Comparison of ENCODE assay signal across 12 mouse cellular contexts in the genomic region with DNA sequence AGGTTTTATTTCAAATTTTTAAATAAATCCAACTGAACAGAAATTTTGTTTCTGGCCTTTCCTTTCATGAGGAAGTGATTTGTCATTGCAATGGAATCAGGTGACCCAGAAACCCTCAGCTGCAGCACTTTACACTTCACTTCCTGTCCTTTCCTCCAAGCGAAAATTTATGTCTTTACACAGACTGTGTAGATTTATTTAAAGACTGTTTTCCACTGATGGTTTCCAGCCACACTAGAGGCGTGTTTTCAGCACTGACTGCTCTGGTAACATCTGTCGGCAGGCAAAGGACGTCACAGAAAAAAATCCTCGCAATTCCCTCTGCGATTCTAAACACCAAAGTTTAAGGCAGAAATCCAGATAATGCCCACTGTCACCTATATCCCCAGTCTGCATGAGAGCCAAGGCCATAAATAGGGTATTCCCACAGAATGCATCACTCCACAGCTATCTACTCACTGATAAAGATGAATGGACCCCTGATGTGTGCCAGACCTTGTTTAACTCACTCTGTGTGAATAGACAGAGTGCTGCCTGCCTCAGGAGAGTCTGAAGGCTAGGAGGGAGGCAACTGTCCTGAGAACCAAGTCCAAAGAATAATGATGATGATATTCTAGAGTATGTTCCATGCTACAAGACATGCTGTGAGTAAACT.
DNase-seq lines count a peak whose midpoint lies in the region; ATAC-seq and TF ChIP-seq lines count a peak whose summit lies in the region.
"Had no signal": no experiment of that assay in that cellular context is flagged by ENCODE, and none has a peak within 500 bp of the region (broad histone marks: within the 10 kb centered on the region; RNA-seq: fewer than 3 reads in every experiment).

No protein-coding gene starts in this region.

- peak; percentile 81 for ATAC-seq in kidney, embryonic 14.5 days (ENCODE audit: low FRiP score, low TSS enrichment)
- peak; percentile 74 for ATAC-seq in neural tube, embryonic 14.5 days (ENCODE audit: low read depth)
- ATAC-seq: forebrain, embryonic 14.5 days had no signal

- no peak overlapping the region for H3K9ac ChIP-seq in kidney, embryonic 14.5 days (ENCODE audit: low read depth, low read length)
- H3K9ac ChIP-seq in neural tube, embryonic 14.5 days (replicated peaks; ENCODE audit: low read depth, low read length) = no peak overlapping the region

- 21% methylated on average over 6 of the region's 6 CpGs for WGBS in kidney, embryonic 14.5 days
- 42% methylated on average over 6 of the region's 6 CpGs for WGBS in neural tube, embryonic 14.5 days

- intact Hi-C loops in left cerebral cortex, postnatal 4 days (cut with DNase I) = no loop called here

- no peak for TF ChIP-seq POLR2A in embryonic fibroblast, embryonic 13.5 days (IDR thresholded peaks at IDR 0.05; ENCODE audit: low read depth, low read length)

- DNase-seq in kidney, adult 18-20 months = no peak
- DNase-seq in kidney, postnatal 36 days = peak; percentile 1 to 2
- no peak for DNase-seq in left cerebral cortex, postnatal 4 days
- no peak for DNase-seq in Muller cell, postnatal 12 days (ENCODE audit: inconsistent ontology term)
- DNase-seq in layer of hippocampus, adult 18-20 months (ENCODE audit: low spot score in 2 of 2) = no peak
- DNase-seq: cerebellum, adult 2 months; lung, postnatal 36 days had no signal

- no peaks in the 10 kb centered on the region for H3K27me3 ChIP-seq in kidney, embryonic 14.5 days (ENCODE audit: control insufficient read depth, insufficient read depth, low read length)
- H3K27me3 ChIP-seq in neural tube, embryonic 14.5 days (ENCODE audit: control insufficient read depth, insufficient read depth, low read length) = no peaks in the 10 kb centered on the region

- no peaks in the 10 kb centered on the region for H3K36me3 ChIP-seq in kidney, embryonic 14.5 days (ENCODE audit: control insufficient read depth, insufficient read depth, low read length)
- no peaks in the 10 kb centered on the region for H3K36me3 ChIP-seq in neural tube, embryonic 14.5 days (ENCODE audit: control insufficient read depth, insufficient read depth, low read length)
- H3K36me3 ChIP-seq: hindbrain, embryonic 10.5 days had no signal

- no peak overlapping the region for H3K4me3 ChIP-seq in kidney, embryonic 14.5 days (ENCODE audit: low read length)
- H3K4me3 ChIP-seq in embryonic fibroblast, embryonic 13.5 days (ENCODE audit: insufficient read depth, low read length) = no peak overlapping the region
- no peak overlapping the region for H3K4me3 ChIP-seq in neural tube, embryonic 14.5 days (ENCODE audit: low read depth, low read length)
- H3K4me3 ChIP-seq: hindbrain, embryonic 10.5 days had no signal

- no peak for TF ChIP-seq CTCF in embryonic fibroblast, embryonic 13.5 days (IDR thresholded peaks at IDR 0.05; ENCODE audit: borderline replicate concordance, insufficient read depth, low read length)

- H3K4me1 ChIP-seq in kidney, embryonic 14.5 days (ENCODE audit: control insufficient read depth, insufficient read depth, low read length) = no peaks in the 10 kb centered on the region
- peaks cover 5% of the 10 kb centered on the region for H3K4me1 ChIP-seq in embryonic fibroblast, embryonic 13.5 days (ENCODE audit: control insufficient read depth, insufficient read depth, low read length)
- 0 out of 2 replicates have a peak, but pooled peaks cover 4% of the 10 kb centered on the region for H3K4me1 ChIP-seq in neural tube, embryonic 14.5 days (ENCODE audit: control insufficient read depth, insufficient read depth, low read length)

- no peak overlapping the region for H3K4me2 ChIP-seq in kidney, embryonic 14.5 days (replicated peaks; ENCODE audit: low read depth, low read length)
- H3K4me2 ChIP-seq in neural tube, embryonic 14.5 days (ENCODE audit: low read depth, low read length) = no peak overlapping the region

- H3K9me3 ChIP-seq in kidney, embryonic 14.5 days (ENCODE audit: control insufficient read depth, low read length) = no peaks in the 10 kb centered on the region
- H3K9me3 ChIP-seq in neural tube, embryonic 14.5 days (ENCODE audit: control insufficient read depth, low read length) = no peaks in the 10 kb centered on the region
- H3K9me3 ChIP-seq: hindbrain, embryonic 10.5 days had no signal

- H3K27ac ChIP-seq in kidney, embryonic 14.5 days (ENCODE audit: low read depth, low read length) = peak overlapping the region; percentile 62; the same call in 1 of the 2 replicates
- peak overlapping the region; percentile 31; the same call in 1 of the 2 replicates for H3K27ac ChIP-seq in embryonic fibroblast, embryonic 13.5 days (ENCODE audit: insufficient read depth, low read length)
- H3K27ac ChIP-seq in neural tube, embryonic 14.5 days (ENCODE audit: low read depth, low read length) = no peak overlapping the region
- H3K27ac ChIP-seq: hindbrain, embryonic 10.5 days had no signal

Comparison
In these comparisons a context has a peak if more than half of its experiments do, and no peak if none do; other contexts are left out.
1. DNase-seq: peak in kidney, postnatal 36 days (2 of 2); none in kidney, adult 18-20 months (single experiment), left cerebral cortex, postnatal 4 days (single experiment), Muller cell, postnatal 12 days (single experiment) and layer of hippocampus, adult 18-20 months (0 of 2).